Mouse (Mus musculus) heart, postnatal 0 days (tissue): ENCODE measurements around the gene Dguok. TPM values are rescaled to one million over a fixed set of nuclear protein-coding genes. Genes with fewer than 3 reads are reported as not detected.

Experiments
- ATAC-seq: fragments of 200-750 bp; cut with Nextera tagmentation; 2 replicates; pipeline ENCODE4 v1.8.0; 2017; ENCODE audit warnings: low read depth, moderate number of reproducible peaks, moderate library complexity; ENCODE audit not compliant: insufficient read depth
- DNase-seq: peaks from one replicate; pipeline ENCODE4 v3.0.0-alpha.2; 2016; ENCODE audit warnings: low spot score
- H3K27ac ChIP-seq: fragments of 300-500 bp; sonication (generic); 2 replicates; pipeline ENCODE4 v1.5.1; 2014; ENCODE audit warnings: low read depth, mild to moderate bottlenecking
- H3K27me3 ChIP-seq: fragments of 300-500 bp; sonication (generic); 2 replicates; pipeline ENCODE4 v1.6.1; 2014; ENCODE audit warnings: low read length, mixed read lengths; ENCODE audit not compliant: control insufficient read depth, insufficient read depth
- H3K36me3 ChIP-seq: fragments of 300-500 bp; sonication (generic); replicated peaks from 2 replicates; pipeline ENCODE4 v1.6.1; 2014; ENCODE audit warnings: low read length, mixed read lengths; ENCODE audit not compliant: control insufficient read depth, insufficient read depth
- H3K4me1 ChIP-seq: fragments of 300-500 bp; sonication (generic); 2 replicates; pipeline ENCODE4 v1.6.1; 2014; ENCODE audit warnings: antibody characterized with exemption; ENCODE audit not compliant: control insufficient read depth, insufficient read depth
- H3K4me2 ChIP-seq: fragments of 300-500 bp; sonication (generic); 2 replicates; pipeline ENCODE4 v1.6.1; 2014; ENCODE audit warnings: low read depth, mild to moderate bottlenecking, low read length, moderate library complexity
- H3K4me3 ChIP-seq: fragments of 300-500 bp; sonication (generic); 2 replicates; pipeline ENCODE4 v1.5.1; 2014; ENCODE audit warnings: low read depth, low read length
- H3K9ac ChIP-seq: fragments of 300-500 bp; sonication (generic); replicated peaks from 2 replicates; pipeline ENCODE4 v1.6.1; 2014; ENCODE audit warnings: low read depth, low read length, mixed read lengths
- H3K9me3 ChIP-seq: fragments of 300-500 bp; sonication (generic); replicated peaks from 2 replicates; pipeline ENCODE4 v1.6.1; 2016; ENCODE audit warnings: low read length; ENCODE audit not compliant: control insufficient read depth
- CTCF ChIP-seq: IDR thresholded peaks from 2 replicates; pipeline ENCODE4 v1.5.1; 2016; ENCODE audit warnings: antibody characterized with exemption, control low read depth, low read depth
- EP300 ChIP-seq: IDR thresholded peaks from 2 replicates; pipeline ENCODE4 v1.6.1; 2016; ENCODE audit warnings: antibody characterized with exemption, low read depth
- WGBS: fragments of 180-500 bp; shearing (Covaris S2); extraction: QIAGEN DNeasy Blood & Tissue Kit; methylation state at CpG from one replicate; pipeline ENCODE4 v1.1.7; 2014; 5-methylcytosine and 5-hydroxymethylcytosine counted together
- polyA plus RNA-seq: library from polyadenylated mRNA; unstranded; fragments of >200 nt; fragmentation: Nextera tagmentation; extraction: Ambion mirVana; gene quantifications from 2 replicates; pipeline ENCODE4 v1.2.1, GENCODE M21; 2015
- total RNA-seq: library from RNA; depleted of rRNA; stranded (reverse); fragments of >200 nt; gene quantifications from 2 replicates; pipeline ENCODE4 v1.2.3, GENCODE M21; 2014; ENCODE audit warnings: low replicate concordance; rRNA removed

Gene Dguok
- total and polyA plus RNA-seq, 2 experiments from 2014 or later = 25.2 to 51.7 TPM

DNA sequence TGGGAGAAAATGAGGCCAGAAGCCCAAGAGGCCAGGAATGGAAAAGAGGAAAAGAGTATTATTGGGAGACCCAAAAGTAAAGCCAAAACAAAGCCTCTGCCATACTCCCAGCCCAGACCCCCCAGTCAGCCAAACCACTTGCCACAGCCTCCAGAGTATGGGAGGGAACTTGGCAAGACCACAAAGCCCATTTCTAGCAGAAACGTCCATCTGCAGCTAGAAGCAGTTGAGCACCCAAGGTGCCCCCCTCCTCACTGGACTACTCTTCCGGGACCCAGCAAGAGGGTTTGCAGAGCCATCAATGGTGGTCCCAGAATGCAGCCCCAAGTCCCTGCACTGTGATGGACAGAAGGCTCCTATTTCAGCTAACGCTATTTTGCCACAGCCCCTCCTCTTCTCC, 69.0 kb downstream of the Dguok start:
- H3K4me2 ChIP-seq = no peak overlapping the region
- H3K36me3 ChIP-seq = peaks cover 17% of the 10 kb centered on the region
- 53% methylated on average over 3 of the region's 3 CpGs for WGBS
- no peak for ATAC-seq
- H3K9ac ChIP-seq = no peak overlapping the region
- no peak for DNase-seq
- no peaks in the 10 kb centered on the region for H3K27me3 ChIP-seq
- H3K4me3 ChIP-seq = no peak overlapping the region
- no peak for TF ChIP-seq EP300
- TF ChIP-seq CTCF = no peak
- H3K9me3 ChIP-seq = no peaks in the 10 kb centered on the region
- H3K4me1 ChIP-seq = peaks cover 23% of the 10 kb centered on the region
- no peak overlapping the region for H3K27ac ChIP-seq

DNA sequence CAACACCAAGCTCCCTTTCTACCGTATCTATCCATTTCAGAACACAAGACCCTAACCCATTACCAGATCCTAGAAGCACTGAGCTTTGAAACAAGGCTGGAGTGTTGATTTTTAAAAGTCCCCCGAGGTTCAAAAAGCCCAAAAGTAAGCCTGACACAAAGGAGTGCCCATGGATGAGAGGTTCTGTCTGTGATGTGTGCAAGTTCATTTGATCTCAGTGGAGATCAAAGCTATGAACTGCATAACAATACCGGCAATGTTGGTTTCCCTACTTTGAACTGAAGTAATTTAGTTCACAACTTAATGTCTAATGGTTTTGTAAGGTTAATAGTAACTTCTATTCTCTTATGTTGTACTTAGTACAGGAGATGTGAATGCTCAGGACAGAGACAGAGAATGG, 69.5 kb downstream of the Dguok start:
- peaks cover 18% of the 10 kb centered on the region for H3K36me3 ChIP-seq
- no peak overlapping the region for H3K27ac ChIP-seq
- no peak for DNase-seq
- no peaks in the 10 kb centered on the region for H3K9me3 ChIP-seq
- TF ChIP-seq EP300 (no peak), CTCF (no peak)
- ATAC-seq = no peak
- 92% methylated on average over 3 of the region's 3 CpGs for WGBS
- no peaks in the 10 kb centered on the region for H3K27me3 ChIP-seq
- no peak overlapping the region for H3K4me2 ChIP-seq
- H3K9ac ChIP-seq = no peak overlapping the region
- H3K4me3 ChIP-seq = no peak overlapping the region
- H3K4me1 ChIP-seq = peaks cover 20% of the 10 kb centered on the region

DNA sequence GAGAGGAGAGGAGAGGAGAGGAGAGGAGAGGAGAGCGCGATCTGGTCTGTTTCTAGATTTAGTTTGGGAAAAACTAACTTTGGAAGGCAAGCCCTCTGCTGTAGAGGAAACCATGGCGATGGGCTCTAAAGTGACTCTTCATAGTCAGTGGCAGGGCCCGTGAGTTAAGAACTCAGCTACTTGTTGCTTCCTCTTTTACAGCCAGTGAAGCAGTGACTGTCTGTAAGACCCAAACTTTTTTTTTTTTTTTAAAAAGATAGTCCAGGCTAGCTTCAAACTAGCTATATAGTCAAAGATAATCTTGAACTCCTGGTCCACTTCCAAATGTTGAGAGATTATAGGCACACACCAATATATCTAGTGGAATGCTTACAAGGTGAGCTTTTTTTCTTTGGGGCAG, 70.2 kb downstream of the Dguok start:
- TF ChIP-seq EP300 = no peak
- TF ChIP-seq CTCF = no peak
- H3K4me2 ChIP-seq = no peak overlapping the region
- no peak overlapping the region for H3K9ac ChIP-seq
- H3K9me3 ChIP-seq = no peaks in the 10 kb centered on the region
- peaks cover 14% of the 10 kb centered on the region for H3K4me1 ChIP-seq
- H3K36me3 ChIP-seq = peaks cover 18% of the 10 kb centered on the region
- ATAC-seq (no peak), DNase-seq (no peak)
- H3K4me3 ChIP-seq = no peak overlapping the region
- no peak overlapping the region for H3K27ac ChIP-seq
- WGBS = 76% methylated on average over 4 of the region's 4 CpGs
- H3K27me3 ChIP-seq = no peaks in the 10 kb centered on the region

DNA sequence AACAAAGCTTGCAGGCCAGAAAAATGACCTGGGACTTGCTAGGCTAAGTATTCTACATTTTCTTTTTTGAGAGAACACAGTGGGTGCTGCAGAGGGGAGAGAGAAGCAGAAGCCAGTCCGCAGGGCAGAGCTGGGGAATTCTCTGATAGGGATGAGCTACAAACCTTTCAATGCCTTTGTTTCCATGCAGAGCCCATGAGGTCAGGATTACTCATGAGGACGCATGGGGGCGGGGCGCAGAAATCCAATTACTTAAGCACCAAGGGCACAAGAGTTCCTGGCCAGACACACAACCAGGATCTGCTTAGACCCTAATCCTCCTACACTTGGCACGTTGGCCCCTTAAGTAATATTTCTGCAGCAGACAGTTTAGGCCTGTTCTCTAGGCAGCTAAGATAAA, 71.6 kb downstream of the Dguok start:
- no peak for ATAC-seq
- H3K4me1 ChIP-seq = peaks cover 13% of the 10 kb centered on the region
- 50% methylated on average over 5 of the region's 5 CpGs for WGBS
- H3K4me3 ChIP-seq = no peak overlapping the region
- peaks cover 18% of the 10 kb centered on the region for H3K36me3 ChIP-seq
- TF ChIP-seq EP300 = no peak
- no peak for TF ChIP-seq CTCF
- no peak overlapping the region for H3K9ac ChIP-seq
- no peak overlapping the region for H3K27ac ChIP-seq
- no peaks in the 10 kb centered on the region for H3K9me3 ChIP-seq
- H3K4me2 ChIP-seq = no peak overlapping the region
- no peaks in the 10 kb centered on the region for H3K27me3 ChIP-seq
- DNase-seq = no peak

DNA sequence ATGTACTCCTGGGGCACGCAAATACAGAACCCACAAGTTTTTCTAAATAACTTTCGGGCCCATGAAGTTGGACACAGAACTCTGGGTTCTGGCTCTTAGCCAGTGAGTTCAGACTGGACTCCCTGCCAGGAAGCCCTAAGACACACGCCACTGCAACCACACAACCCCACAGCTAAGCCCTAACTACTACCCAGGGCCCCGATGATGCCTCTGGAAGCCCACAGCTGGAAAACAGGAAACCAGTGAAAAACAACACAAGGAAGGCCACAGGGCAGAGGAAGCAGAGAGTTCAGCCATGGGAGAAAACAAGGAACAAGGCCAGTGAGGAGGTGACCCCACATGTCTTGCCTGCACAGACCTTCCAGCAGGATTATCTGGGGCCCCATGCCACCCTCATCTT, 73.2 kb downstream of the Dguok start:
- H3K27ac ChIP-seq = no peak overlapping the region
- TF ChIP-seq CTCF (no peak), EP300 (no peak)
- H3K9me3 ChIP-seq = no peaks in the 10 kb centered on the region
- H3K27me3 ChIP-seq = no peaks in the 10 kb centered on the region
- no peak overlapping the region for H3K4me2 ChIP-seq
- WGBS = 76% methylated on average over 4 of the region's 4 CpGs
- DNase-seq (no peak), ATAC-seq (no peak)
- no peak overlapping the region for H3K4me3 ChIP-seq
- peaks cover 17% of the 10 kb centered on the region for H3K36me3 ChIP-seq
- peaks cover 15% of the 10 kb centered on the region for H3K4me1 ChIP-seq
- H3K9ac ChIP-seq = no peak overlapping the region

DNA sequence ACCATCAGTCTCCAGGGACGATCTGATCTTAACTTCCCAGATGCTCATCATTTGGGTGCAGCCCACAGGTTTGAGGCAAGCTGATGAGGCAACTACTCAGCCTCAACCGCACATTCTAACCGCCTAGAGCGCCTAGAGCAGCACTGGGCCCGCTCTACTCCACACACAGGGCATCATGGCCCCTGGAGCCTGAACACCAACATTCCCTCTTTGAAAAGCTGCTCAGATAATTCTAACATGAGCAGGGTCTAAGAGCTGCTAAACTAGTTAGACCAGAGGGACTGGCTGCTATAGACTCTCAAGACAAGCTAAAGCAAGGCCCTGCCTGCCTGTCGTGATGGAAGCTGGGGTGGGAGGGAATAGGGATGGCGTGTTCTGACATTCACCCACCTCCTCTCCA, 73.8 kb downstream of the Dguok start:
- Histone ChIP-seq H3K27ac (no peak overlapping the region), H3K27me3 (no peaks in the 10 kb centered on the region), H3K9me3 (no peaks in the 10 kb centered on the region), H3K9ac (no peak overlapping the region), H3K4me2 (no peak overlapping the region), H3K4me3 (no peak overlapping the region), H3K36me3 (peaks cover 12% of the 10 kb centered on the region; the same call in 1 of the 2 replicates), H3K4me1 (peaks cover 21% of the 10 kb centered on the region)
- DNase-seq (no peak), ATAC-seq (no peak)
- no peak for TF ChIP-seq CTCF
- no peak for TF ChIP-seq EP300
- 77% methylated on average over 7 of the region's 7 CpGs for WGBS

Other genes with a start within 250 kb of the Dguok start
- 3.6 and 4.7 TPM in 2 replicates for gene Mthfd2, start 181.1 kb downstream of the Dguok start, total RNA-seq
- gene Mthfd2, start 181.1 kb downstream of the Dguok start, polyA plus RNA-seq = 8.5 and 8.9 TPM in 2 replicates
- gene Mob1a, start 181.0 kb downstream of the Dguok start, total RNA-seq = 33.8 and 35.0 TPM in 2 replicates
- 15.1 and 15.9 TPM in 2 replicates for gene Mob1a, start 181.0 kb downstream of the Dguok start, polyA plus RNA-seq
- 32.0 and 36.3 TPM in 2 replicates for gene Bola3, start 157.8 kb downstream of the Dguok start, total RNA-seq
- gene Bola3, start 157.8 kb downstream of the Dguok start, polyA plus RNA-seq = 492 and 553 TPM in 2 replicates
- gene Tet3, start 47.9 kb downstream of the Dguok start, total RNA-seq = 14.1 and 17.3 TPM in 2 replicates
- gene Tet3, start 47.9 kb downstream of the Dguok start, polyA plus RNA-seq = 16.4 and 17.2 TPM in 2 replicates
- gene Actg2, start 29.3 kb upstream of the Dguok start, total RNA-seq = 15.0 and 831 TPM in 2 replicates
- gene Actg2, start 29.3 kb upstream of the Dguok start, polyA plus RNA-seq = 7.0 and 9.9 TPM in 2 replicates
- 1.2 and 1.5 TPM in 2 replicates for gene Stambp, start 65.8 kb upstream of the Dguok start, total RNA-seq
- 22.9 and 24.6 TPM in 2 replicates for gene Stambp, start 65.8 kb upstream of the Dguok start, polyA plus RNA-seq
- 1.7 TPM in 1 of 2 replicates, not detected in the other for gene Clec4f, start 149.2 kb upstream of the Dguok start, total RNA-seq
- 0.59 and 0.66 TPM in 2 replicates for gene Clec4f, start 149.2 kb upstream of the Dguok start, polyA plus RNA-seq
- 0.11 and 0.19 TPM in 2 replicates for gene Cd207, start 170.9 kb upstream of the Dguok start, total RNA-seq
- gene Cd207, start 170.9 kb upstream of the Dguok start, polyA plus RNA-seq = 0.75 and 1.2 TPM in 2 replicates
- not detected in 2 replicates for gene Vax2, start 204.3 kb upstream of the Dguok start, total RNA-seq
- gene Vax2, start 204.3 kb upstream of the Dguok start, polyA plus RNA-seq = not detected in 2 replicates
- gene Atp6v1b1, start 236.0 kb upstream of the Dguok start, total RNA-seq = 0.15 and 4.1 TPM in 2 replicates
- 0.10 TPM in 1 of 2 replicates, not detected in the other for gene Atp6v1b1, start 236.0 kb upstream of the Dguok start, polyA plus RNA-seq